Mouse (Mus musculus) hindlimb bud, embryonic 11.5 days (tissue): ENCODE results near the gene Sv2b.
A peak's percentile ranks its signal among the peaks of the same experiment; 100 is the strongest.

Source experiments
- DNase-seq: peaks from one replicate; pipeline ENCODE4 v3.0.0-alpha.2; 2012; ENCODE audit warnings: low read depth, low spot score; ENCODE audit errors: extremely low spot score

The Sv2b gene

GRCm38 (mm10) chr7:75110689-75111088, 198.4 kb downstream of the Sv2b start:
- peak; percentile 41 for DNase-seq

GRCm38 (mm10) chr7:75107441-75107840, 201.6 kb downstream of the Sv2b start:
- peak; percentile 33 for DNase-seq

- DNase-seq: no peak
Observed at GRCm38 (mm10) chr7:75103900-75104299, 205.2 kb downstream of the Sv2b start.

GRCm38 (mm10) chr7:75102536-75103332, 206.3 kb downstream of the Sv2b start:
- no peak for DNase-seq

- DNase-seq: no peak
Observed at GRCm38 (mm10) chr7:75085473-75085872, 223.6 kb downstream of the Sv2b start.

- DNase-seq: no peak
Observed at GRCm38 (mm10) chr7:75080163-75080562, 228.9 kb downstream of the Sv2b start.

- no peak for DNase-seq
Observed at GRCm38 (mm10) chr7:75077560-75078208, 231.4 kb downstream of the Sv2b start.
